Mouse (Mus musculus) lung, embryonic 14.5 days (tissue): Measurements from ENCODE around the gene Slc1a2. TPM values are rescaled to one million over a fixed set of nuclear protein-coding genes. Genes with fewer than 3 reads are reported as not detected.
A peak's percentile ranks its signal among the peaks of the same experiment; 100 is the strongest.

Experiments used
- ATAC-seq: fragments of 200-750 bp; cut with Nextera tagmentation; 2 replicates; pipeline ENCODE4 v1.8.0; 2017; ENCODE audit warnings: mild to moderate bottlenecking, moderate TSS enrichment, moderate library complexity; ENCODE audit not compliant: insufficient read depth
- DNase-seq: peaks from one replicate; pipeline ENCODE4 v3.0.0-alpha.2; 2015
- H3K27ac ChIP-seq: fragments of 300-500 bp; sonication (generic); 2 replicates; pipeline ENCODE4 v1.5.1; 2014; ENCODE audit warnings: low read depth, mild to moderate bottlenecking, moderate library complexity
- H3K27me3 ChIP-seq: fragments of 300-500 bp; sonication (generic); 2 replicates; pipeline ENCODE4 v1.6.1; 2014; ENCODE audit warnings: low read length, control low read depth; ENCODE audit not compliant: insufficient read depth
- H3K36me3 ChIP-seq: fragments of 300-500 bp; sonication (generic); 2 replicates; pipeline ENCODE4 v1.6.1; 2014; ENCODE audit warnings: control low read depth; ENCODE audit not compliant: insufficient read depth
- H3K4me1 ChIP-seq: fragments of 300-500 bp; sonication (generic); 2 replicates; pipeline ENCODE4 v1.6.1; 2014; ENCODE audit warnings: antibody characterized with exemption, control low read depth; ENCODE audit not compliant: insufficient read depth
- H3K4me2 ChIP-seq: fragments of 300-500 bp; sonication (generic); 2 replicates; pipeline ENCODE4 v1.6.1; 2014; ENCODE audit warnings: mild to moderate bottlenecking
- H3K4me3 ChIP-seq: fragments of 300-500 bp; sonication (generic); 2 replicates; pipeline ENCODE4 v1.5.1; 2014; ENCODE audit warnings: low read depth, low read length
- H3K9ac ChIP-seq: fragments of 300-500 bp; sonication (generic); 2 replicates; pipeline ENCODE4 v1.6.1; 2014
- H3K9me3 ChIP-seq: fragments of 300-500 bp; sonication (generic); 2 replicates; pipeline ENCODE4 v1.6.1; 2016; ENCODE audit warnings: low read depth, low read length, control low read depth
- CTCF ChIP-seq: IDR thresholded peaks from 2 replicates; pipeline ENCODE4 v1.5.1; 2016; ENCODE audit warnings: antibody characterized with exemption, low read depth
- WGBS: fragments of 180-500 bp; shearing (Covaris S2); extraction: QIAGEN DNeasy Blood & Tissue Kit; methylation state at CpG from one replicate; pipeline ENCODE4 v1.1.7; 2014; 5-methylcytosine and 5-hydroxymethylcytosine counted together
- polyA plus RNA-seq: library from polyadenylated mRNA; unstranded; fragments of >200 nt; fragmentation: Nextera tagmentation; extraction: Ambion mirVana; gene quantifications from 2 replicates; pipeline ENCODE4 v1.2.1, GENCODE M21; 2014

Gene Slc1a2
- polyA plus RNA-seq, 1 experiment from 2014 or later: 0.42 TPM

DNA sequence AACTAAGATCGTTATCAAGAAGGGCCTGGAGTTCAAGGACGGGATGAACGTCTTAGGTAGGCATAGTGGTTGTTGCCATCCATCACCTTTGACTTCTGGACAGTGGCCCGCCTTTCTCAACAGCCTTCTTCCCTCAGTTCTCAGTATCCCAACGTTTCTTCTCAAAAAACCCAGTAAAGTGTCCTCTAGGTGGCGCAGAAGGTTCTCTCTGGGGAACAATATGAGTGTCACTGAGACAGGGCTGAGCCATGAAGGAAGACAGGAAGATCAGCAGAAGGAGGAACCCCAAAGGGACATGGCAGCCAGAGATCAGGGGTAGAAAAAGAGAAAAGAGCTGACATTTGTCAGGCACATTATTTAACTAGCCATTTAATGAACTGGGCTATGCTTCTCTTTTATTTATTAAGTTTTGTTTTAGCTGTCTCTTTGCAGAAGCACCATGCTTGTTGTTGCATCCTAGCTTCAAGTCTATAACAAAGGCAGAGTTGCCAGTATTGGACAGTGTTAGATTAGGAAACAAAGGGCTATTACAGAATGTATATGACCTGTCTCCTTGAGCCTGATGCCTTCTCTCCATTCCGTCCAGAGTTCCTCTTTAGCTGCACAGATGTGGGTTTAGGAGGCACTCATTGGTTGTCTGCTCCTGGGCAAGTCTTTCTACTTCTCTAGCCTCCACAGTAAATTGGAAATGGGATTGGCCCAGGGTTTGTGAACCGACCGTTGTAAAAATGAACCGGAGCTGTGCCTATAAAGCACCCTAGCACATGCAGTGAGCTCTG is 85.6 kb downstream of the Slc1a2 start:
- H3K27me3 ChIP-seq: no peaks in the 10 kb centered on the region
- no peaks in the 10 kb centered on the region for H3K36me3 ChIP-seq
- DNase-seq (peak; percentile 93), ATAC-seq (peak; percentile 49; the same call in 1 of the 2 replicates)
- no peaks in the 10 kb centered on the region for H3K4me1 ChIP-seq
- H3K4me2 ChIP-seq: no peak overlapping the region
- no peak overlapping the region for H3K9ac ChIP-seq
- WGBS: 52% methylated on average over 10 of the region's 10 CpGs
- no peak overlapping the region for H3K27ac ChIP-seq
- no peak overlapping the region for H3K4me3 ChIP-seq
- no peaks in the 10 kb centered on the region for H3K9me3 ChIP-seq
- peak; percentile 78 for TF ChIP-seq CTCF

DNA sequence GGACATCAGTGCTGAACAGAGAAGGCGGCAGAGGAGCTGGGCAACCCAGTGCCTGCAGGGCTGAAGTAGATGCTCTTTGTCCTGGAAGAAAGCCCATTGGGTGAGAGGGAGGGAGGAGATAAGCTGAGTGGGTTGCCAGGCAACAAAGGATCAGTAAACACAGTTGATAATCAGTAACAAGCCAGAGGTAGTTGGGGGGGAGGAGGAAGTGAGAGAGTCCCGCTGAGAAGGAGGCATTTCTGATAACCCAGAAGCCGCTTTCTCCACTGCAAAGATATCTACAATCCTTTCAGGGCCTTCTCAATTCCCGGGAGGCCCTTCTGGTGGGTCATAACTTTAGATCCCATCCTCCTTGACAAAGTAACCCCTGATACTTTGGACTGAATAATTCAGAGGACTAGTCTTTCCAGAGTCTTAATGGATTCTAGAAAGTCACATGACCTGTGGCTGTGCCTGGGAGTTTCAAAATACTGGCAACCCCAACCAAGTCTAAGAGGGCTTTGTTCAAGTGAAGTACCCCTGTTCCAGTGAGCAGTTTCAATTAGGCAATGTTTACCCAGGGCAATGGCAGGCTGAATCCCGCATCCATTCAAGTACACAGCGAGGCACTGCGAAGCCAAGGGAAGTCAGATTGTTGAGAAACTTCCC is 86.9 kb downstream of the Slc1a2 start:
- WGBS: 30% methylated on average over 7 of the region's 7 CpGs

DNA sequence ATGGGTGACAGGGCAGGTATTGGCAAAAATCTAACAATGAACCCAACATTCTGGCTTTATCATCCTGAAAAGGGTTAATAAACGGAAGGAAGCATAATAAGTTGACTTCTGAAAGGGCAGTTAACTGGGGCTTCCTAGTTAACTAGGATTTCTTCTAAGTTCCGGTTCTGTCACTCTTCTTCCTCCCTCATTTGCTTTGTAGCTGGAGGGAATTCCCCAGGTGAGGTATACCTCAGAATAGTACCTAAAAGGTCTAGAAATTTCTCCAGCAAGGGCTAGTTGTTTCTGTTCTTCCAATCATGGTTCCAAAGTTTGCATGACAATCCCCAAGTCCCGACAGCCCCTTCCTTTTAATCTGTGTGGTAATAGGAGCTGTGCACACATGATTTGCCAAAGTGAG is 89.3 kb downstream of the Slc1a2 start:
- Histone ChIP-seq H3K9me3 (no peaks in the 10 kb centered on the region), H3K4me1 (no peaks in the 10 kb centered on the region), H3K4me3 (no peak overlapping the region), H3K36me3 (no peaks in the 10 kb centered on the region), H3K4me2 (no peak overlapping the region), H3K9ac (no peak overlapping the region), H3K27me3 (no peaks in the 10 kb centered on the region), H3K27ac (no peak overlapping the region)
- WGBS: 74% methylated on average over 3 of the region's 3 CpGs
- ATAC-seq (no peak), DNase-seq (no peak)
- no peak for TF ChIP-seq CTCF

More for the DNA sequence above, 86.9 kb downstream of the Slc1a2 start:
- Histone ChIP-seq H3K36me3 (no peaks in the 10 kb centered on the region), H3K27ac (peak overlapping the region; percentile 38), H3K9me3 (no peaks in the 10 kb centered on the region), H3K27me3 (no peaks in the 10 kb centered on the region), H3K4me1 (no peaks in the 10 kb centered on the region), H3K4me3 (no peak overlapping the region), H3K9ac (no peak overlapping the region), H3K4me2 (peak overlapping the region; percentile 41)
- no peak for TF ChIP-seq CTCF
- DNase-seq: peak; percentile 78
- peak; percentile 92 for ATAC-seq

DNA sequence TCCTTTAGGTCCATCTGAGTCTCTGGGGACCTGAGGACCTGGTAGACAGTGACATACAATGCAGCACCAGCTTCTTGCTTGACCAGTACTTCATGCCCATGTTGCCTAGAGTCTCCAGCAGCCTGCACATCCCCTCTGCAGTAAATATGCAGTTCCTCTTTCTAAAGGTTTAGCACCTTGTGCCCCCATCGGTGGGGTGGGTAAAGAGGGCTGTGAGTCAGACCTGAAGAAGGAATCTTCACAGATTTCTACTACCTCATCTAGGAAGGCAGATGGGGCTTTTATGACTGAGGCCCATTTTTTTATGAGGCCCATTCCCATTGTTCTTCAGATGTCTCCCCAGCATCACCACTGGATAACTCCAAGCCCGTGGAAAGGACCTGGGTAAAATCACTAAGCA is 91.5 kb downstream of the Slc1a2 start:
- WGBS: 71% methylated on average over 2 of the region's 2 CpGs

GRCm38 (mm10) chr2:102751846-102752245 is 93.4 kb downstream of the Slc1a2 start:
- no peaks in the 10 kb centered on the region for H3K9me3 ChIP-seq
- H3K36me3 ChIP-seq: no peaks in the 10 kb centered on the region
- no peaks in the 10 kb centered on the region for H3K4me1 ChIP-seq
- H3K27ac ChIP-seq: no peak overlapping the region
- no peak overlapping the region for H3K4me2 ChIP-seq
- H3K9ac ChIP-seq: no peak overlapping the region
- no peak for TF ChIP-seq CTCF
- 44% methylated on average over 1 of the region's 1 CpGs for WGBS
- H3K27me3 ChIP-seq: no peaks in the 10 kb centered on the region
- DNase-seq (no peak), ATAC-seq (no peak)
- no peak overlapping the region for H3K4me3 ChIP-seq

More for the DNA sequence above, 91.5 kb downstream of the Slc1a2 start:
- no peaks in the 10 kb centered on the region for H3K4me1 ChIP-seq
- no peaks in the 10 kb centered on the region for H3K36me3 ChIP-seq
- no peak overlapping the region for H3K4me3 ChIP-seq
- DNase-seq (no peak), ATAC-seq (no peak)
- no peak for TF ChIP-seq CTCF
- H3K9ac ChIP-seq: no peak overlapping the region
- no peak overlapping the region for H3K27ac ChIP-seq
- H3K9me3 ChIP-seq: no peaks in the 10 kb centered on the region
- H3K27me3 ChIP-seq: no peaks in the 10 kb centered on the region
- H3K4me2 ChIP-seq: no peak overlapping the region

DNA sequence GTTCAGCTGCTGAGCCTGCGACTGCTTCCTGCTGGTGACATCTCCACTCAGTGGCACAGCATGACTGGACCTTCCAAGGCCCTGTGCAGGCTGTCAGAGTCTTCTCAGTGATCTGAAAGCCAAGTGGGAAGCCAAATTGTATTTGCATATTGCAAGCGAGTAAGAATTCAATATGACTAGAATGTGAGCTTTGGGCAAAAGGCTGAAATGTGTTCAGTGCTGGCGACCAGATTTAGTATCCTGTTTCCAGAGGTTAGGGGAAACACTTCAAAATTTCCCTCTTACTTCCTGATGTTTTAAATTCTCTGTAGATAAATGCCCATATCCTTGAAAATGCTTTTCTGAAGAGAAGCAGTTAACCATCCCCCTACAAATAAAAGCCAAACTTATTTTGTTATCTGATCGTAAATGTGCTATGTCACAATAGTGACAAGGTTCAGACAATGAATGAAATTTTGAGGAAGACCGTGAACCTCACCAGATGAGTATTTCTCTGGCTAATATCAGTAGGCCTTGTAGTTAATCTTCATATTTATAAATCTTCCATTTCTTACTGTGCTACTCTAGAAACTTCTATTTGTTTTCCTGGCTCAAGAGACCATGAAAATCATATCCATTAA is 98.9 kb downstream of the Slc1a2 start:
- no peak for ATAC-seq
- WGBS: 78% methylated on average over 5 of the region's 5 CpGs
- no peak overlapping the region for H3K4me2 ChIP-seq

GRCm38 (mm10) chr2:102759479-102759878 is 101.0 kb downstream of the Slc1a2 start:
- Histone ChIP-seq H3K4me3 (no peak overlapping the region), H3K27me3 (no peaks in the 10 kb centered on the region), H3K9me3 (no peaks in the 10 kb centered on the region), H3K4me2 (no peak overlapping the region), H3K36me3 (no peaks in the 10 kb centered on the region), H3K4me1 (no peaks in the 10 kb centered on the region), H3K27ac (no peak overlapping the region), H3K9ac (no peak overlapping the region)
- no peak for DNase-seq
- ATAC-seq: no peak
- WGBS: 93% methylated on average over 5 of the region's 5 CpGs
- TF ChIP-seq CTCF: no peak

More for the DNA sequence above, 98.9 kb downstream of the Slc1a2 start:
- Histone ChIP-seq H3K27ac (no peak overlapping the region), H3K9ac (no peak overlapping the region), H3K27me3 (no peaks in the 10 kb centered on the region), H3K4me1 (no peaks in the 10 kb centered on the region), H3K36me3 (no peaks in the 10 kb centered on the region), H3K4me3 (no peak overlapping the region), H3K9me3 (no peaks in the 10 kb centered on the region)
- TF ChIP-seq CTCF: no peak
- no peak for DNase-seq
